Mouse (Mus musculus): ENCODE data around the gene Ndufb6. TPM values are rescaled to one million over a fixed set of nuclear protein-coding genes. Genes with fewer than 3 reads are reported as not detected.

Gene Ndufb6
- polyA plus RNA-seq, 1 experiment = 35.5 TPM

- Histone ChIP-seq H3K4me3 (replicated peaks) (no peak overlapping the region), H3K4me1 (ENCODE audit: control insufficient read depth) (no peaks in the 10 kb centered on the region), H3K9me3 (ENCODE audit: control insufficient read depth, low read length) (no peaks in the 10 kb centered on the region), H3K27me3 (ENCODE audit: control insufficient read depth) (no peaks in the 10 kb centered on the region), H3K36me3 (ENCODE audit: control insufficient read depth) (no peaks in the 10 kb centered on the region)
- no peak for TF ChIP-seq TAL1 (IDR thresholded peaks at IDR 0.05; ENCODE audit: low read length)
- TF ChIP-seq GATA1 (IDR thresholded peaks at IDR 0.05; ENCODE audit: low read length) = no peak
Measured at GRCm38 (mm10) chr4:40227131-40227530, 52.1 kb downstream of the Ndufb6 start.

GRCm38 (mm10) chr4:40226095-40226494 is 53.1 kb downstream of the Ndufb6 start:
- no peak for TF ChIP-seq TAL1 (IDR thresholded peaks at IDR 0.05; ENCODE audit: low read length)
- TF ChIP-seq GATA1 (IDR thresholded peaks at IDR 0.05; ENCODE audit: low read length) = no peak
- Histone ChIP-seq H3K4me1 (ENCODE audit: control insufficient read depth) (no peaks in the 10 kb centered on the region), H3K4me3 (replicated peaks) (no peak overlapping the region), H3K27me3 (ENCODE audit: control insufficient read depth) (peaks cover 4% of the 10 kb centered on the region; the same call in 1 of the 2 replicates), H3K36me3 (ENCODE audit: control insufficient read depth) (no peaks in the 10 kb centered on the region), H3K9me3 (ENCODE audit: control insufficient read depth, low read length) (no peaks in the 10 kb centered on the region)

- Histone ChIP-seq H3K4me3 (replicated peaks) (no peak overlapping the region), H3K9me3 (ENCODE audit: control insufficient read depth, low read length) (no peaks in the 10 kb centered on the region), H3K36me3 (ENCODE audit: control insufficient read depth) (no peaks in the 10 kb centered on the region), H3K27me3 (ENCODE audit: control insufficient read depth) (peaks cover 6% of the 10 kb centered on the region), H3K4me1 (ENCODE audit: control insufficient read depth) (peaks cover 2% of the 10 kb centered on the region; the same call in 1 of the 2 replicates)
- no peak for TF ChIP-seq TAL1 (IDR thresholded peaks at IDR 0.05; ENCODE audit: low read length)
Measured at GRCm38 (mm10) chr4:40221876-40222585, 57.2 kb downstream of the Ndufb6 start.

- Histone ChIP-seq H3K36me3 (ENCODE audit: control insufficient read depth) (no peaks in the 10 kb centered on the region), H3K9me3 (ENCODE audit: control insufficient read depth, low read length) (no peaks in the 10 kb centered on the region), H3K27me3 (ENCODE audit: control insufficient read depth) (peaks cover 6% of the 10 kb centered on the region), H3K4me1 (ENCODE audit: control insufficient read depth) (peaks cover 2% of the 10 kb centered on the region; the same call in 1 of the 2 replicates), H3K4me3 (replicated peaks) (no peak overlapping the region)
- TF ChIP-seq GATA1 (IDR thresholded peaks at IDR 0.05; ENCODE audit: low read length) (no peak), TAL1 (IDR thresholded peaks at IDR 0.05; ENCODE audit: low read length) (no peak)
Measured at GRCm38 (mm10) chr4:40221004-40221760, 58.0 kb downstream of the Ndufb6 start.

Other genes with a start within 250 kb of the Ndufb6 start
- gene Aco1, start 136.3 kb downstream of the Ndufb6 start, polyA plus RNA-seq (2012) = 0.08 and 0.10 TPM in 2 replicates
- 0.01 TPM in 1 of 2 replicates, not detected in the other for gene Ddx58, start 39.6 kb downstream of the Ndufb6 start, polyA plus RNA-seq (2012)
- 2.9 and 3.5 TPM in 2 replicates for gene Smim27, start 9.8 kb downstream of the Ndufb6 start, polyA plus RNA-seq (2012)
- gene Topors, start 9.6 kb downstream of the Ndufb6 start, polyA plus RNA-seq (2012) = 0.28 and 0.29 TPM in 2 replicates
- gene Tmem215, start 192.8 kb upstream of the Ndufb6 start, polyA plus RNA-seq (2012) = not detected in 2 replicates

Measured in erythroblast, embryonic 14.5 days (primary cell).